Mouse (Mus musculus) thymus, postnatal 10 days (tissue): ENCODE data around the gene Trip12.
A peak's percentile ranks its signal among the peaks of the same experiment; 100 is the strongest.

Experiments used
- DNase-seq, 2 experiments: peaks; one replicate each; pipeline ENCODE4 v3.0.0; 2021; ENCODE audit warnings: low spot score in 2 of 2

Trip12 gene

DNA sequence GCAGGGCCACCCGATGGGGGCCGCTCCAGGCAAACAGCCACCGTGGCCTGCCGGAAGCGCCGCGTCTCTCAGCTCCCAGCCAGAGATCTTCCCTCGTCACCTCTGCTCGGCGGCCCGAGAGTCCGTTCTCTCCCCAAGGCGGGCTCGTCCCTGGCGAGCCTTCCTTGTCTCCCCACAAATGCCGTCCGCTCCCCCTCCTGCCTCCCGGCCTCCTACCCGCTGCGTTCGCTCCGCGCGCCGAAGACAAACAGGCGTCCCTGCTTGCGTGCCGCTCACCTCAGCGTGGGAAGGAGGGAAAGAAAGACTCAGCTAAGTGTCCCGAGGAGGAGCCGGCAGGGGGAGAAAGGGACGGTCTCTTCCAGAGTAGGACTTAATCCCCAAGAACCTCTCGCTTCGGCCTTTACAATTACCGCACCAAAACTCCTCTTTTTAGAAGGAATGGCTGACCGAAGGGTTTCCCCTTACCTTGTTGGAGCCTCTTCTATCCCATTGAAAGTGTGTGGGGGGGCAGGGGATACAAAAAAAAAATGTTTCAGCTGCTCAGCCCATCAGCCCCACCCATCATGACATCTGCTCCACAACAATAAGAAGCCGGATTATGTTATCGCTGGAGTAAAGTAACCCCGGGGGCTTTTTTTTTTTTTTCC is at the start of gene Trip12:
Gene Trip12 (minus strand): TSS at position 499 of the 647 bp plus-strand sequence.
- peak in 1 of 2 experiments; percentile 40 for DNase-seq

- no peak for DNase-seq
Observed at GRCm38 (mm10) chr1:84890005-84890393, 49.7 kb upstream of the Trip12 start.

GRCm38 (mm10) chr1:84889330-84890004 is 49.2 kb upstream of the Trip12 start:
- no peak for DNase-seq

- DNase-seq, result no peak
Observed at GRCm38 (mm10) chr1:84885921-84886320, 45.6 kb upstream of the Trip12 start.

- peak in 1 of 2 experiments; percentile 13 for DNase-seq
Observed at GRCm38 (mm10) chr1:84885174-84885573, 44.9 kb upstream of the Trip12 start.

- no peak for DNase-seq
Observed at GRCm38 (mm10) chr1:84883889-84884288, 43.6 kb upstream of the Trip12 start.

GRCm38 (mm10) chr1:84882937-84883336 is 42.6 kb upstream of the Trip12 start:
- DNase-seq, result no peak

DNA sequence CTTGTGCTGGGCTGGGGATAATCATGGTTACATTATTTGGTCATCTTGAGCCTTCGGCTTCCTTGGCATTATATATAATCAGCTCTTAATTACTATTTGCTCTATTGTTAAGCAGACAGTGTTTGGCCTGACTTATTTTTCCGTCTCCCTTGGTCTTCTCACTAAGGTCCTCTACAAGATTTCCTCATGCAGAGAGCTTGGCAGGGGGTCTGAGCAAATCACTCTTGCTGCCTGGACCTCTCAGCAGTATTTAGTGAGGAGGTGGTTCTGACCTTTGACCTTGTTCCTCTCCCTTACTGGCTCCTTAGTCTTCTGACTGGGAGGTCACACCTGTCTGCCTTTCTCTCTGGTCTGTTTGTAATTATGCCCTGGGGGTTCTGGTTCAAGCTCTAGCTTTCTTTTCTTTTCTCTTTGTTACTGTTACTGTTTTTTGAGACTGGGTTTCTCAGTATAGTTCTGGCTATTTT is 41.8 kb upstream of the Trip12 start:
- no peak for DNase-seq

GRCm38 (mm10) chr1:84881248-84882065 is 41.1 kb upstream of the Trip12 start:
- DNase-seq, result no peak

DNA sequence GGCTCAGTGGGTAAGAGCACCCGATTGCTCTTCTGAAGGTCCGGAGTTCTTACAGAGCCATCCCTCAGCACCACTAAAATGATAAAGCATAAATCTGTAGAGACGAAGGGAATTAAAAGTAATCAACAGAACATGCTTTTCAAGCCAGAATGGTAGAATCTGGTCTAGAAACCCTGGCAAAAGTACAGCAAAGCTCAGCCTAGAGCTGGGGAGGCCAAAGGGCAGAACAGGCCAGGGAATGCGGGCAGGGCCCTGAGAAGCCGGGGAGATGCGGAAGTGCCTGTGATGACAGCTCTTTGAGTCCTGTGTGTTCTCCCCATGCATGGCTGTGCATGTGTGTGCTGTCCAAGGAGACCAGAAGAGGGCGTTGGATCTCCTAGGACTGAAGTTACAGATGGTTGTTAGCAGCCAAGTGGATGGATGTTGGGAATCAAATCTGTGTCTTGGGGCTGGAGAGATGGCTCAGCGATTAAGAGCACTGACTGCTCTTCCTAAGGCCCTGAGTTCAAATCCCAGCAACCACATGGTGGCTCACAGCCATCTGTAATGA is 39.3 kb upstream of the Trip12 start:
- DNase-seq, result no peak

DNA sequence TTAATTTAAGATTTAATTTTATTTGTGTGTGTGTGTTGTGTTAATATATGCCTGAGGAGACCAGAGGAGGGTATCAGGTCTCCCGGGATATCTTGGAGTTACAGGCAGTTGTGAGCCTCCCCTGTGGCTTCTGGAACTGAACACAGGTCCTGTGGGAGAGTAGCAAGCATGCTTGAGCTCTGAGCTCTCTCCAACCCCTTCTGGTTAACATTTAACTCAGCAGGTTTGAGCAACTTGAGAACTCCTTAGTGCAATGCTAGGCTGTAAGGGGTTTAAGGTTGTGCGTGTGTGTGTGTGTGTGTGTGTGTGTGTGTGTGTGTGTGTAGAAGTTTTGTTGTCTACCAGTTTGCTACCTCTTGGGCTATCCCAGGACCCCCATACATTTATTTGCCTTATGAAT is 37.3 kb upstream of the Trip12 start:
- DNase-seq, result no peak

DNA sequence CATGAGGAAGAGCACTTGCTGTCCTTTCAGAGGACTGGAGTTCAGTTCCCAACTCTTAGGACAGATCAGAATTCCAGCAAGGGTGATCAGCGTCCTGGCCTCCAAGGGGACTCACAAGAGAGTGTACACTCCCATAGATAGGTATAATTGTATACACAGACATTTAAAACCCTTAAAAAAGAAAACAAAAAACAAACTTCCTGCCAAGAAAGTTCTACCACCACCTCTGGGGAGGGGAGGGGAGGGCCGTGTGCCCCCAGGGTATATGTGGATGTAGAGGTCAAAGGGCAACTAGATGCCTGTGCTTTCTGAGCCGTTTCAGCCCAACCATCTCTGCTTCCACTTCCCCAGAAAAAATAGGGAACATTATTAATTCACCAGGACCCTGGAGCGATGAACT is 32.6 kb upstream of the Trip12 start:
- DNase-seq, result no peak

- no peak for DNase-seq
Observed at GRCm38 (mm10) chr1:84872105-84872504, 31.8 kb upstream of the Trip12 start.

DNA sequence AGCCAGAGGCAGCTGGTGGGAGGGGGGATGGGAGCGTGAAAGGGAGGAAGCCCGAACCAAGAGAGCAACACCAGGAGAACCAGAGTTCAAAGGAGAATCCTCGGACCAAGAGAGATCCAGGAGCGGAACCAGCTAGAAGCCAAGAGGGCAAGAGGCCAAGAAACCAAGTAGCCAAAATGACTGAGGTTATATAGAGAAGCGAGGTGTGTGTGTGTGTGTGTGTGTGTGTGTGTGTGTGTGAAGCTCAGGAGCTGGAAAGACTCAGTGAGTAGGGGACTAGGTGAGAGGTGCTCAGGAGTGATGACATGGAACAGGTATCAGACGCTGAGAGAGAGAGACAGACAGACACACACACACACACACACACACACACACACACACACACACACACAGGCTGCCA is 30.8 kb upstream of the Trip12 start:
- no peak for DNase-seq

DNA sequence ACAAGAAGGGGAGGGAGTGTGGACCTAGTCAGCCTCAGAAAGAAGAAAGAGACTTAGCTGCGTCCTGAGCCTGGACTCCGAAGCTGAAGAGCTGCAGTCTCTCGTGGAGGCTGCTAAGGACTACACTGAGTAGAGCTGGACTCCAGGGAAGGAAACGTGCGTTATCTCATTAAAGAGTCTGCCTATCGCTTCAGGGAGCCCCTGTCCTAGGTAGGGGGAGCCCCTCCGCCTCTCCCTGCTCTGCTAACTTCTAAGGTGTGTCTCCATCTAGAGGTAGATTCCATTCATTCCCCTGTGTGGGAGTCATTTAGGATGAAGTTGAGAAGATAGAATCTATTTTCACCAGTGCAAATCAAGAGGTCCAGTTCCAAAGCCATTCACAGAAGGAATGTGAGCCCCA is 29.2 kb upstream of the Trip12 start:
- DNase-seq, result no peak

DNA sequence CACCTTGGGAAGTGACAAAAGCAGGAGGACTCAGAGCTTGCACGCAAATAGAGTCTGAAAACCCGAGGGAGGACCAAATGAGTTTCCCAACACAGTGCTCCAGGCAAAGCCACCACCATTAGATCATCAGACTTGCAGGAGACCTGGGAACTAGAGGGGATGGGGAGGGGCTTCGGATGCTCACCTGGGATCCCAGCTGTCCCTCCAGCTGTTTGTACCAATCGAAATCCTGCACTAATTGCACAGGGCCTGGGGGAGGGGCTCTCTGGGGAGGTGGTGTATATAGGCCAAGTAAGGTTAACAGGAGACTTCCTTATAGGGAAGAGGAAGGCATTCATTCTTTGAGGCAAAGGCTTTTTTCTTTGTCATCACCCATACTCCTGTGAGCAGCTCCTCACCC is 28.5 kb upstream of the Trip12 start:
- no peak for DNase-seq

DNA sequence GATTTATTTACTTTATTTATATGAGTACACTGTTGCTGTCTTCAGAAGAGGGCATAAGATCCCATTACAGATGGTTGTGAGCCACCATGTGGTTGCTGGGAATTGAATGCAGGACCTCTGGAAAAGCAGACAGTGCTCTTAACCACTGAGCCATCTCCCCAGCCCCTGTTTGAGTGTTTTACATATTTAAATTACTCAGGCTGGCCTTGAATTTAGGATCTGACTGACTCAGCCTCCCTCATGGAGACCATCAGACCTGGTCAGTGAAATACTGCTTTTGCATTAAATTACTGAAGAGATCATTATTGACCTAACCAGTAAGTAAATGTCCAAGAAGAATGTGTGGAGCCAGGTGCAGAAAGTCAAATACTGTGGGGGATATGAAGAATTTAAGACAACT is 28.0 kb upstream of the Trip12 start:
- no peak for DNase-seq

GRCm38 (mm10) chr1:84866706-84867230 is 26.5 kb upstream of the Trip12 start:
- DNase-seq, result no peak

GRCm38 (mm10) chr1:84866231-84866630 is 25.9 kb upstream of the Trip12 start:
- DNase-seq, result no peak

DNA sequence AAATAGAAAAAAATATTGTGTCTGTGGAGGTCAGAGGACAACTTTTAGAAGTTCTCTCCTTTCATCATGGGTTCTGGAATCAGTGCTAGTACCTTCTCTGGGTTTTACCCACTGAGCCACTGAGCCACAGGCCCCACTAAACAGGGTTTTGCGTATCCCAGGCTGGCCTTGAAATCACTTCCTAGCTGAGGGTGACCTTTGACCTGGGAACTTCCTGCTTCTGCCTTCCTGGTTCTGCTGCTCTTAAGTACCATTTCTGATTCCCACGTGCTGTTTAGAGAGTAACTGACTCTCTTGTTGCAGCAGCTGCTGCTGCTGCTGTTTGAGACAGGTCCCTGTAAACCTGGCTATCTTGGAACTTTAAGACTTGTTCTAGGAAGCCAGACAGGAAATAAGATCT is 24.3 kb upstream of the Trip12 start:
- DNase-seq, result no peak

DNA sequence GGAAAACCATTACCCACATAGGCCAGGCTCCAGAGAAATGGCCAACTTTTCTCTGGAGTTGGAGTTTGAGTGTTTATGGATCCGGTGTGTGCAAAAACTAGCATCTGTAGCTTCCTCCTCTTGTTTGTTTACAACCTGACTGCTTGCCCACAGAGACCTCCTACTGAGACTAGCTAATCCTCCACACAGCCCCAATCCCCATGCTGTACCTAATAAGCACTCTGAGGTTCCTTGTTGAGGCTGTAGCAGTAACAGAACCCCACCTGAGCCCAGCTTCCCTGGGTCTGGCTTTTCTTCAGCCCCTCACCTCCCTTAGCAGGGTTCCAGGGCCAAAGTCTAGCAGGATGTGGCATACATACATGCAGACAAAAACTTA is 20.9 kb upstream of the Trip12 start:
- DNase-seq, result no peak
